Mouse (Mus musculus): Measurements from ENCODE around the gene Lef1. TPM values are rescaled to one million over a fixed set of nuclear protein-coding genes. Genes with fewer than 3 reads are reported as not detected.

Lef1 gene
- total RNA-seq, 1 experiment, result 11.1 TPM

GRCm38 (mm10) chr3:131255399-131255981 is 145.2 kb downstream of the Lef1 start:
- Histone ChIP-seq H3K36me3 (ENCODE audit: control insufficient read depth, insufficient read depth, low read length, poor library complexity, severe bottlenecking) (peaks cover 1% of the 10 kb centered on the region; the same call in 1 of the 2 replicates), H3K4me1 (ENCODE audit: control insufficient read depth in 2 of 2, insufficient read depth in 2 of 2, low read length in 2 of 2, poor library complexity in 1 of 2) (peaks cover 0 to 4% of the 10 kb centered on the region in 2 experiments; a peak in 1 of 4 replicates), H3K4me3 (ENCODE audit: insufficient read depth in 1 of 2, low read depth in 1 of 2, low read length in 2 of 2, poor library complexity in 1 of 2, severe bottlenecking in 1 of 2) (no peak overlapping the region), H3K9ac (ENCODE audit: insufficient read depth, low read depth, low read length, poor library complexity, severe bottlenecking) (no peak overlapping the region), H3K9me3 (ENCODE audit: control insufficient read depth, insufficient read depth, low read depth, low read length) (no peaks in the 10 kb centered on the region), H3K27ac (ENCODE audit: insufficient read depth, low read depth, low read length, poor library complexity, severe bottlenecking) (no peak overlapping the region)
- TF ChIP-seq ZC3H11A (IDR thresholded peaks at IDR 0.05; ENCODE audit: borderline replicate concordance, low read depth, low read length) (no peak), ZNF384 (IDR thresholded peaks at IDR 0.05; ENCODE audit: low read depth, low read length) (no peak), CHD2 (IDR thresholded peaks at IDR 0.05; ENCODE audit: low read depth, low read length) (no peak), HCFC1 (IDR thresholded peaks at IDR 0.05; ENCODE audit: borderline replicate concordance, insufficient read depth, low read length) (no peak)
- in situ Hi-C loops (cut with MboI; ENCODE audit: low sequenced_read_pairs in 2 of 2, unreplicated experiment in 2 of 2), result no loop called here
- DNase-seq (ENCODE audit: low read depth, low spot score), result no peak

DNA sequence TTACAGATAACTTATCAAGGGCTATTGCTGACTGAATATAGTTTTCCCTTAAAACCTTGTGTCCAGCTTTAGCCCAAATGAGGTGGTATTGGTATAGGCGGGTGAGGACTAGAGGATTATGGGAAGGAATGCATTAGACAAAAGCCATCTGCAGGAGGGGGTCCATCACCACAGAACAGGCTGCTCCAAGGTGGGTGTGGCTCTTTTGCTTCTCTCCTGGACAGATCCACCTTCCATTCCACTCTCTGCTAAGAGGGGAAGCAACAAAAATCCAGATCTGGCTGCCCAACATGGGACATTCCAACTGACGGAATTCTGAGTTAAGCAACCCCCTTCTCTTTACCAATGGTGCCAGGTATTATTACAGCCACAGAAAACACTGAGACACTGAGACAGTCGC is 148.7 kb downstream of the Lef1 start:
- H3K4me3 ChIP-seq (ENCODE audit: insufficient read depth in 1 of 2, low read depth in 1 of 2, low read length in 2 of 2, poor library complexity in 1 of 2, severe bottlenecking in 1 of 2), result no peak overlapping the region
- no peak overlapping the region for H3K27ac ChIP-seq (ENCODE audit: insufficient read depth, low read depth, low read length, poor library complexity, severe bottlenecking)
- in situ Hi-C loops (cut with MboI; ENCODE audit: low sequenced_read_pairs in 2 of 2, unreplicated experiment in 2 of 2), result no loop called here
- H3K36me3 ChIP-seq (ENCODE audit: control insufficient read depth, insufficient read depth, low read length, poor library complexity, severe bottlenecking), result peaks cover 2% of the 10 kb centered on the region; the same call in 1 of the 2 replicates
- H3K9me3 ChIP-seq (ENCODE audit: control insufficient read depth, insufficient read depth, low read depth, low read length), result no peaks in the 10 kb centered on the region
- H3K9ac ChIP-seq (ENCODE audit: insufficient read depth, low read depth, low read length, poor library complexity, severe bottlenecking), result no peak overlapping the region
- peaks cover 0 to 4% of the 10 kb centered on the region in 2 experiments; a peak in 1 of 4 replicates for H3K4me1 ChIP-seq (ENCODE audit: control insufficient read depth in 2 of 2, insufficient read depth in 2 of 2, low read length in 2 of 2, poor library complexity in 1 of 2)
- no peak for DNase-seq (ENCODE audit: low read depth, low spot score)
- TF ChIP-seq ZC3H11A (IDR thresholded peaks at IDR 0.05; ENCODE audit: borderline replicate concordance, low read depth, low read length) (no peak), CHD2 (IDR thresholded peaks at IDR 0.05; ENCODE audit: low read depth, low read length) (no peak), HCFC1 (IDR thresholded peaks at IDR 0.05; ENCODE audit: borderline replicate concordance, insufficient read depth, low read length) (no peak), ZNF384 (IDR thresholded peaks at IDR 0.05; ENCODE audit: low read depth, low read length) (no peak), MAFK (IDR thresholded peaks at IDR 0.05; ENCODE audit: insufficient read depth, low read depth, low read length) (no peak)

GRCm38 (mm10) chr3:131259392-131259965 is 149.2 kb downstream of the Lef1 start:
- TF ChIP-seq ZNF384 (IDR thresholded peaks at IDR 0.05; ENCODE audit: low read depth, low read length) (no peak), HCFC1 (IDR thresholded peaks at IDR 0.05; ENCODE audit: borderline replicate concordance, insufficient read depth, low read length) (no peak), ZC3H11A (IDR thresholded peaks at IDR 0.05; ENCODE audit: borderline replicate concordance, low read depth, low read length) (no peak), CHD2 (IDR thresholded peaks at IDR 0.05; ENCODE audit: low read depth, low read length) (no peak), MAFK (IDR thresholded peaks at IDR 0.05; ENCODE audit: insufficient read depth, low read depth, low read length) (no peak)
- Histone ChIP-seq H3K4me1 (ENCODE audit: control insufficient read depth in 2 of 2, insufficient read depth in 2 of 2, low read length in 2 of 2, poor library complexity in 1 of 2) (peaks cover 0 to 4% of the 10 kb centered on the region in 2 experiments; a peak in 1 of 4 replicates), H3K36me3 (ENCODE audit: control insufficient read depth, insufficient read depth, low read length, poor library complexity, severe bottlenecking) (peaks cover 2% of the 10 kb centered on the region; the same call in 1 of the 2 replicates), H3K4me3 (ENCODE audit: insufficient read depth in 1 of 2, low read depth in 1 of 2, low read length in 2 of 2, poor library complexity in 1 of 2, severe bottlenecking in 1 of 2) (no peak overlapping the region), H3K27ac (ENCODE audit: insufficient read depth, low read depth, low read length, poor library complexity, severe bottlenecking) (no peak overlapping the region), H3K9ac (ENCODE audit: insufficient read depth, low read depth, low read length, poor library complexity, severe bottlenecking) (no peak overlapping the region), H3K9me3 (ENCODE audit: control insufficient read depth, insufficient read depth, low read depth, low read length) (no peaks in the 10 kb centered on the region)
- in situ Hi-C loops (cut with MboI; ENCODE audit: low sequenced_read_pairs in 2 of 2, unreplicated experiment in 2 of 2), result no loop called here
- no peak for DNase-seq (ENCODE audit: low read depth, low spot score)

GRCm38 (mm10) chr3:131260418-131260817 is 150.1 kb downstream of the Lef1 start:
- DNase-seq (ENCODE audit: low read depth, low spot score), result no peak
- no peak overlapping the region for H3K4me3 ChIP-seq (ENCODE audit: insufficient read depth in 1 of 2, low read depth in 1 of 2, low read length in 2 of 2, poor library complexity in 1 of 2, severe bottlenecking in 1 of 2)
- peaks cover 0 to 4% of the 10 kb centered on the region in 2 experiments; a peak in 1 of 4 replicates for H3K4me1 ChIP-seq (ENCODE audit: control insufficient read depth in 2 of 2, insufficient read depth in 2 of 2, low read length in 2 of 2, poor library complexity in 1 of 2)
- H3K9ac ChIP-seq (ENCODE audit: insufficient read depth, low read depth, low read length, poor library complexity, severe bottlenecking), result no peak overlapping the region
- H3K27ac ChIP-seq (ENCODE audit: insufficient read depth, low read depth, low read length, poor library complexity, severe bottlenecking), result no peak overlapping the region
- in situ Hi-C loops (cut with MboI; ENCODE audit: low sequenced_read_pairs in 2 of 2, unreplicated experiment in 2 of 2), result no loop called here
- no peak for TF ChIP-seq ZC3H11A (IDR thresholded peaks at IDR 0.05; ENCODE audit: borderline replicate concordance, low read depth, low read length)
- TF ChIP-seq MAFK (IDR thresholded peaks at IDR 0.05; ENCODE audit: insufficient read depth, low read depth, low read length), result no peak
- no peak for TF ChIP-seq CHD2 (IDR thresholded peaks at IDR 0.05; ENCODE audit: low read depth, low read length)
- TF ChIP-seq ZNF384 (IDR thresholded peaks at IDR 0.05; ENCODE audit: low read depth, low read length), result no peak
- H3K9me3 ChIP-seq (ENCODE audit: control insufficient read depth, insufficient read depth, low read depth, low read length), result no peaks in the 10 kb centered on the region
- peaks cover 2% of the 10 kb centered on the region; the same call in 1 of the 2 replicates for H3K36me3 ChIP-seq (ENCODE audit: control insufficient read depth, insufficient read depth, low read length, poor library complexity, severe bottlenecking)

Data from ES-E14 (cell line).